Comparison of ENCODE assay signal across 30 mouse cellular contexts in genomic region chr2:3180550-3180949, GRCm38 (mm10).
DNase-seq lines count a peak whose midpoint lies in the region; ATAC-seq and TF ChIP-seq lines count a peak whose summit lies in the region.
"Had no signal": no experiment of that assay in that cellular context is flagged by ENCODE, and none has a peak within 500 bp of the region (broad histone marks: within the 10 kb centered on the region; RNA-seq: fewer than 3 reads in every experiment).

No protein-coding gene starts in this region.

- no peak overlapping the region for H3K27ac ChIP-seq in embryonic facial prominence, embryonic 13.5 days
- no peak overlapping the region for H3K27ac ChIP-seq in embryonic facial prominence, embryonic 10.5 days (replicated peaks)
- H3K27ac ChIP-seq in kidney, embryonic 15.5 days, result peak overlapping the region; percentile 5; the same call in 1 of the 2 replicates
- H3K27ac ChIP-seq in lung, embryonic 16.5 days (ENCODE audit: low read length), result peak overlapping the region; percentile 7; the same call in 1 of the 2 replicates
- no peak overlapping the region for H3K27ac ChIP-seq in left cerebral cortex, adult 2 months
- H3K27ac ChIP-seq: embryonic facial prominence, embryonic 12.5 days; forebrain, embryonic 10.5 days; heart, adult 2 months; hindbrain, embryonic 10.5 days; liver, embryonic 12.5 days; midbrain, embryonic 13.5 days; stomach, embryonic 15.5 days had no signal

- POLR2A ChIA-PET in Patski (lab: Charles Lee), result no interaction called here

- peaks cover 15% of the 10 kb centered on the region for H3K36me3 ChIP-seq in embryonic facial prominence, embryonic 13.5 days
- peaks cover 31% of the 10 kb centered on the region; the same call in 1 of the 2 replicates for H3K36me3 ChIP-seq in embryonic facial prominence, embryonic 10.5 days (replicated peaks)
- H3K36me3 ChIP-seq in kidney, embryonic 15.5 days, result peaks cover 25% of the 10 kb centered on the region
- peaks cover 3% of the 10 kb centered on the region; the same call in 1 of the 2 replicates for H3K36me3 ChIP-seq in lung, embryonic 16.5 days (ENCODE audit: control insufficient read depth, insufficient read depth, low read length)
- H3K36me3 ChIP-seq: embryonic facial prominence, embryonic 12.5 days; liver, embryonic 12.5 days; stomach, embryonic 15.5 days had no signal

- WGBS in embryonic facial prominence, embryonic 13.5 days, result 82% methylated on average over 4 of the region's 4 CpGs
- 90% methylated on average over 4 of the region's 4 CpGs for WGBS in embryonic facial prominence, embryonic 10.5 days
- WGBS in kidney, embryonic 15.5 days, result 61% methylated on average over 4 of the region's 4 CpGs
- 58% methylated on average over 4 of the region's 4 CpGs for WGBS in lung, embryonic 16.5 days

- no peak overlapping the region for H3K4me2 ChIP-seq in embryonic facial prominence, embryonic 13.5 days
- no peak overlapping the region for H3K4me2 ChIP-seq in kidney, embryonic 15.5 days
- no peak overlapping the region for H3K4me2 ChIP-seq in lung, embryonic 16.5 days (ENCODE audit: low read depth, low read length)
- H3K4me2 ChIP-seq: embryonic facial prominence, embryonic 12.5 days; liver, embryonic 12.5 days; midbrain, embryonic 13.5 days; stomach, embryonic 15.5 days had no signal

- ATAC-seq in embryonic facial prominence, embryonic 13.5 days (ENCODE audit: insufficient number of reproducible peaks, insufficient read depth, low FRiP score, low TSS enrichment, low read depth), result no peak
- peak; percentile 73 for ATAC-seq in kidney, embryonic 15.5 days (replicated peaks; ENCODE audit: low FRiP score)
- peak; percentile 36; the same call in 1 of the 2 replicates for ATAC-seq in lung, embryonic 16.5 days (ENCODE audit: low read depth)
- ATAC-seq in Patski, result peak; percentile 56
- ATAC-seq: forebrain, postnatal 0 days; hindbrain, embryonic 16.5 days; liver, embryonic 12.5 days; liver, postnatal 0 days; midbrain, embryonic 13.5 days had no signal

- TF ChIP-seq CTCF in Patski (IDR thresholded peaks at IDR 0.05), result no peak
- no peak for TF ChIP-seq CTCF in left cerebral cortex, adult 2 months (IDR thresholded peaks at IDR 0.05)

- intact Hi-C loops in left cerebral cortex, adult 2 months (cut with DNase I), result no loop called here

- H3K27me3 ChIP-seq in embryonic facial prominence, embryonic 13.5 days, result no peaks in the 10 kb centered on the region
- no peaks in the 10 kb centered on the region for H3K27me3 ChIP-seq in embryonic facial prominence, embryonic 10.5 days (replicated peaks; ENCODE audit: low read depth, poor library complexity, severe bottlenecking)
- no peaks in the 10 kb centered on the region for H3K27me3 ChIP-seq in kidney, embryonic 15.5 days
- H3K27me3 ChIP-seq in lung, embryonic 16.5 days (ENCODE audit: control insufficient read depth, insufficient read depth, low read depth, low read length), result no peaks in the 10 kb centered on the region
- H3K27me3 ChIP-seq in Patski, result no peaks in the 10 kb centered on the region
- H3K27me3 ChIP-seq: CH12.LX; embryonic facial prominence, embryonic 12.5 days; liver, embryonic 12.5 days; midbrain, embryonic 13.5 days; stomach, embryonic 15.5 days had no signal

- no peak overlapping the region for H3K4me3 ChIP-seq in embryonic facial prominence, embryonic 13.5 days
- no peak overlapping the region for H3K4me3 ChIP-seq in embryonic facial prominence, embryonic 10.5 days
- H3K4me3 ChIP-seq in kidney, embryonic 15.5 days (replicated peaks), result no peak overlapping the region
- H3K4me3 ChIP-seq in lung, embryonic 16.5 days (ENCODE audit: low read length), result no peak overlapping the region
- no peak overlapping the region for H3K4me3 ChIP-seq in left cerebral cortex, adult 2 months
- H3K4me3 ChIP-seq: embryonic facial prominence, embryonic 12.5 days; forebrain, embryonic 10.5 days; heart, adult 2 months; hindbrain, embryonic 10.5 days; liver, embryonic 12.5 days; megakaryocyte, embryonic 14.5 days; midbrain, embryonic 13.5 days; stomach, embryonic 15.5 days had no signal

- H3K4me1 ChIP-seq in embryonic facial prominence, embryonic 13.5 days, result no peaks in the 10 kb centered on the region
- H3K4me1 ChIP-seq in embryonic facial prominence, embryonic 10.5 days, result peaks cover 4% of the 10 kb centered on the region; the same call in 1 of the 2 replicates
- peaks cover 13% of the 10 kb centered on the region for H3K4me1 ChIP-seq in kidney, embryonic 15.5 days
- peaks cover 6% of the 10 kb centered on the region for H3K4me1 ChIP-seq in lung, embryonic 16.5 days (replicated peaks; ENCODE audit: control insufficient read depth, insufficient read depth, low read length)
- H3K4me1 ChIP-seq: embryonic facial prominence, embryonic 12.5 days; hindbrain, embryonic 10.5 days; liver, embryonic 12.5 days had no signal

- H3K9me3 ChIP-seq in embryonic facial prominence, embryonic 13.5 days, result no peaks in the 10 kb centered on the region
- no peaks in the 10 kb centered on the region for H3K9me3 ChIP-seq in embryonic facial prominence, embryonic 10.5 days
- H3K9me3 ChIP-seq in kidney, embryonic 15.5 days (replicated peaks), result no peaks in the 10 kb centered on the region
- H3K9me3 ChIP-seq in lung, embryonic 16.5 days (ENCODE audit: control insufficient read depth, low read length), result no peaks in the 10 kb centered on the region
- H3K9me3 ChIP-seq: embryonic facial prominence, embryonic 12.5 days; forebrain, embryonic 10.5 days; hindbrain, embryonic 10.5 days; liver, embryonic 12.5 days; megakaryocyte, embryonic 14.5 days; midbrain, embryonic 13.5 days; stomach, embryonic 15.5 days had no signal

- 0 out of 2 replicates have a peak overlapping the region, but pooled peaks have one; percentile 16 for H3K9ac ChIP-seq in embryonic facial prominence, embryonic 13.5 days
- H3K9ac ChIP-seq in kidney, embryonic 15.5 days, result no peak overlapping the region
- no peak overlapping the region for H3K9ac ChIP-seq in lung, embryonic 16.5 days (ENCODE audit: low read length)
- H3K9ac ChIP-seq: embryonic facial prominence, embryonic 12.5 days; forebrain, postnatal 0 days; liver, embryonic 12.5 days; liver, postnatal 0 days; midbrain, embryonic 13.5 days; stomach, embryonic 15.5 days had no signal

- DNase-seq in embryonic facial prominence, embryonic 10.5 days (ENCODE audit: low spot score), result no peak
- no peak for DNase-seq in kidney, postnatal 4 days
- DNase-seq in lung, postnatal 10 days, result no peak
- no peak for DNase-seq in Patski (ENCODE audit: low read depth, low spot score)
- no peak for DNase-seq in left cerebral cortex, adult 2 months (ENCODE audit: extremely low spot score in 1 of 2, low spot score in 2 of 2)
- DNase-seq: adrenal gland, adult 8-10 months; cerebellum, adult 2 months; cerebellum, postnatal 25 days; forebrain, postnatal 0 days; heart, adult 2 months; heart, postnatal 14 days; kidney, adult 9 months; left cerebral cortex, postnatal 4 days; liver, postnatal 0 days; lung, postnatal 4 days; retina, postnatal 1 day; right cerebral cortex, postnatal 14 days; thymus, postnatal 4 days had no signal

- in situ Hi-C loops in Patski (cut with MboI; ENCODE audit: low pct_unique_long_range_greater_than_20kb), result no loop called here

- CTCF ChIA-PET in Patski (lab: Charles Lee), result interaction anchor here (0.7 kb wide), 1 partner anchor 9 kb away, joined by 3 read pairs; no protein-coding TSS in a partner anchor

Comparison
In these comparisons a context has a peak if more than half of its experiments do, and no peak if none do; other contexts are left out.
1. H3K27ac ChIP-seq: peak in kidney, embryonic 15.5 days (single experiment) and lung, embryonic 16.5 days (single experiment); none in embryonic facial prominence, embryonic 13.5 days (single experiment), embryonic facial prominence, embryonic 10.5 days (single experiment) and left cerebral cortex, adult 2 months (single experiment).